Mouse (Mus musculus) hindbrain, embryonic 14.5 days (tissue): ENCODE data around the gene Ceacam19. TPM values are rescaled to one million over a fixed set of nuclear protein-coding genes. Genes with fewer than 3 reads are reported as not detected.
A peak's percentile ranks its signal among the peaks of the same experiment; 100 is the strongest.

Experiments
- ATAC-seq: fragments of 200-750 bp; cut with Nextera tagmentation; 2 replicates; pipeline ENCODE4 v1.8.0; 2017; ENCODE audit warnings: moderate number of reproducible peaks, mild to moderate bottlenecking, moderate TSS enrichment, moderate library complexity; ENCODE audit not compliant: low FRiP score
- DNase-seq: peaks from one replicate; pipeline ENCODE4 v3.0.0-alpha.2; 2015; ENCODE audit warnings: low spot score
- H3K27ac ChIP-seq: fragments of 300-500 bp; sonication (generic); 2 replicates; pipeline ENCODE4 v1.5.1; 2014; ENCODE audit warnings: mild to moderate bottlenecking, moderate library complexity
- H3K27me3 ChIP-seq: fragments of 300-500 bp; sonication (generic); 2 replicates; pipeline ENCODE4 v1.6.1; 2014; ENCODE audit warnings: mild to moderate bottlenecking, low read length, mixed read lengths; ENCODE audit not compliant: control insufficient read depth, insufficient read depth
- H3K36me3 ChIP-seq: fragments of 300-500 bp; sonication (generic); replicated peaks from 2 replicates; pipeline ENCODE4 v1.6.1; 2014; ENCODE audit not compliant: control insufficient read depth, insufficient read depth
- H3K4me1 ChIP-seq: fragments of 300-500 bp; sonication (generic); replicated peaks from 2 replicates; pipeline ENCODE4 v1.6.1; 2014; ENCODE audit warnings: antibody characterized with exemption, low read length, mixed read lengths; ENCODE audit not compliant: control insufficient read depth, insufficient read depth
- H3K4me2 ChIP-seq: fragments of 300-500 bp; sonication (generic); replicated peaks from 2 replicates; pipeline ENCODE4 v1.6.1; 2014; ENCODE audit warnings: mild to moderate bottlenecking, moderate library complexity
- H3K4me3 ChIP-seq: fragments of 300-500 bp; sonication (generic); replicated peaks from 2 replicates; pipeline ENCODE4 v1.5.1; 2014; ENCODE audit warnings: mild to moderate bottlenecking, low read length
- H3K9ac ChIP-seq: fragments of 300-500 bp; sonication (generic); 2 replicates; pipeline ENCODE4 v1.6.1; 2014
- H3K9me3 ChIP-seq: fragments of 300-500 bp; sonication (generic); 2 replicates; pipeline ENCODE4 v1.6.1; 2016; ENCODE audit warnings: low read length; ENCODE audit not compliant: control insufficient read depth
- WGBS: fragments of 180-500 bp; shearing (Covaris S2); extraction: QIAGEN DNeasy Blood & Tissue Kit; methylation state at CpG from one replicate; pipeline ENCODE4 v1.1.7; 2014; 5-methylcytosine and 5-hydroxymethylcytosine counted together
- polyA plus RNA-seq: library from polyadenylated mRNA; unstranded; fragments of >200 nt; fragmentation: Nextera tagmentation; extraction: Ambion mirVana; gene quantifications from 2 replicates; pipeline ENCODE4 v1.2.1, GENCODE M21; 2014

Ceacam19 gene
- polyA plus RNA-seq, 1 experiment from 2014 or later, result not detected

DNA sequence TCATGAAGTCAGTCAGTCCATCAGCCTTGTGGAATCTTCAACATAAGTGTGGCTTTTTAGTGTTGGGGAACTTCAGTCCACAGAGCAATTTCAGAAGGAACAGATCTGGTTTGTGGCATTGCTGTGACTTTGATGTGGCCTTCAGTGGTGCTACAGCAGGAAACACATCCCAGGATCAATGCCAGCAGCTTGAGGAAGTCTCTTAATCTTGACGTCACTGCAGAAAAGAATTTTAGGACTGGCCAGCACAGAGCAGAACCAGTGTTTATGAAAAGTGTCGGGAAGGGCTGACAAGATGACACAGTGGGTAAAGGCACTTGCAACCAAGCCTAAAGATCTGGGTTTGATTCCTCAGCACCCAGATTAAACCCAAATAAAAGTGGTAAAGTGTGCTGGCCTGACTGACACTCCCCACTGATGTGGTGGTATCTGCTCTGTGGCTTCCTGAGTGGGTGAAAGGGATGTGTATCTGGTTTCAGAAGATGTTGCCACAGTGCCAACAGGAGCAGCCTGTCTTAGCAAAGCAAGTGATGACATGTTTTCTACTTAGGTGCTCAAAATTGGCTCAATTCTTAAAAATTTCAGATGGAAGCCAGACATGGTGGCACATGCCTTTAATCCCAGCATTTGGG, 39.2 kb upstream of the Ceacam19 start:
- H3K27me3 ChIP-seq, result no peaks in the 10 kb centered on the region
- no peaks in the 10 kb centered on the region; the same call in 1 of the 2 replicates for H3K4me1 ChIP-seq
- whole genome bisulfite sequencing, result 79% methylated on average over 2 of the region's 2 CpGs
- no peak overlapping the region for H3K27ac ChIP-seq
- H3K4me3 ChIP-seq, result no peak overlapping the region
- no peak for DNase-seq
- H3K4me2 ChIP-seq, result no peak overlapping the region
- no peak for ATAC-seq
- H3K9ac ChIP-seq, result no peak overlapping the region
- no peaks in the 10 kb centered on the region for H3K36me3 ChIP-seq
- no peaks in the 10 kb centered on the region for H3K9me3 ChIP-seq

DNA sequence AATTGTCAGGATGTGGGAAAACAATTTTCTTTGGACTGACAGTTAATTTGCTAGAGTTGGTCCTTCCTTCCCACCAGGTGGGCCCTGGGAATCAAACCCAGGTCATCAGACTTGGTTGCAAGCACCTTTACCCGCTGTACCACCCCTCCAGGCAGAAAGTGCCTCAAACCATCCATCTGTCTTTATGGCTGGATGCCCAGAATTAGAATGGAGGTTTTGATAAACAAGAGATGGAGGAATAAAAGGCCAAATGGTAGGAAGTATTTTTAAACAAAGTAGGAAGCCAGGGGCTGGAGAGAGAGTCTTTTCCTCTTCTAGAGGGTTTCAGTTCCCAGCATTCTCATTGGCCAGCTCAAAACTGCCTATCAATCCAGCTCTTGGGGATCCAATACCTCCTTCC, 37.6 kb upstream of the Ceacam19 start:
- no peak for ATAC-seq
- WGBS, result 73% methylated on average over 1 of the region's 1 CpGs
- Histone ChIP-seq H3K4me1 (no peaks in the 10 kb centered on the region; the same call in 1 of the 2 replicates), H3K27me3 (no peaks in the 10 kb centered on the region), H3K4me3 (no peak overlapping the region), H3K27ac (no peak overlapping the region), H3K36me3 (no peaks in the 10 kb centered on the region), H3K9ac (no peak overlapping the region), H3K9me3 (no peaks in the 10 kb centered on the region), H3K4me2 (no peak overlapping the region)
- DNase-seq, result no peak

DNA sequence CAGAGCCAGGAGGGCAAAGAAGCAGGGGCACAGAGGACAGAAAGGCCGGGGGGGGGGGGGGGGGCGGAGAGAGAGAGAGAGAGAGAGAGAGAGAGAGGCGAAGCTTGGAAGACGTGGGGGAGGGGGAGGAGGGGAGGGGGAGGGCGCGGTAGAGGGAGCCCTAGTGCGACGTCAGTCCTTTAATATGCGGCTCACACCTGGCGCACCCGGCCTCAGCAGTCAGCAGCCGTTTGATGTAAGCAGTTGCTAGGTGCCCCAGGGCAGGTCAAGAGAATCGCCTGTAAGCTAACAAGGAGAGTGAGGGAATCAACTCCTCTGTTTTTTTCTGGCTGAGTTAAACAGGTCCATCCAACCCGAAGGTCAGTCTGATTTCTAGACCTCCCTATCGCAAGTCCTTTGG, 36.0 kb upstream of the Ceacam19 start:
- Histone ChIP-seq H3K4me3 (no peak overlapping the region), H3K9ac (no peak overlapping the region), H3K4me1 (peaks cover 4% of the 10 kb centered on the region), H3K27me3 (no peaks in the 10 kb centered on the region), H3K27ac (no peak overlapping the region), H3K4me2 (0 out of 2 replicates have a peak overlapping the region, but pooled peaks have one; percentile 19), H3K9me3 (no peaks in the 10 kb centered on the region), H3K36me3 (no peaks in the 10 kb centered on the region)
- ATAC-seq (no peak), DNase-seq (no peak)
- 25% methylated on average over 9 of the region's 15 CpGs for WGBS

DNA sequence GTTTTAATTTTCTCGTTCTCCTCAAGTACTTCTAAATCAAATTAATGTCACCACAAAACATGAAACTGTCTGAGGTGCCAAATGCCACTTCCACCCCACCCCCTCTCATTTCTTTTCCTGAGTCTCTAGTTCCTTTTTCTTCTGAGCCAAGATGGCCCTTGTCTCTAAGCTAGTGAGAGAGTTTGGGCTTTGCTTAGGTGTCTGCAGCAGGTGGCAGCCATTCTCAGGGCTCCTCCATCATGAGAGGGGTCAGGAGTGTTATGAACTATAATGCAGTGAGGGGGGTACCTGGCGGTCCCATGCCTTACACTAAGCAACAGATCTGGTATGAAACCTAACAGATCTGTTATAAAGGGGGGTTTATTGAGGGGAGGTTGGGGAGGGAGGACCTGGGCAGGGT, 35.6 kb upstream of the Ceacam19 start:
- WGBS, result 42% methylated on average over 2 of the region's 2 CpGs
- Histone ChIP-seq H3K4me3 (no peak overlapping the region), H3K9ac (no peak overlapping the region), H3K36me3 (peaks cover 3% of the 10 kb centered on the region; the same call in 1 of the 2 replicates), H3K27ac (no peak overlapping the region), H3K4me2 (no peak overlapping the region), H3K27me3 (no peaks in the 10 kb centered on the region), H3K9me3 (no peaks in the 10 kb centered on the region), H3K4me1 (peaks cover 4% of the 10 kb centered on the region)
- DNase-seq, result no peak
- no peak for ATAC-seq

DNA sequence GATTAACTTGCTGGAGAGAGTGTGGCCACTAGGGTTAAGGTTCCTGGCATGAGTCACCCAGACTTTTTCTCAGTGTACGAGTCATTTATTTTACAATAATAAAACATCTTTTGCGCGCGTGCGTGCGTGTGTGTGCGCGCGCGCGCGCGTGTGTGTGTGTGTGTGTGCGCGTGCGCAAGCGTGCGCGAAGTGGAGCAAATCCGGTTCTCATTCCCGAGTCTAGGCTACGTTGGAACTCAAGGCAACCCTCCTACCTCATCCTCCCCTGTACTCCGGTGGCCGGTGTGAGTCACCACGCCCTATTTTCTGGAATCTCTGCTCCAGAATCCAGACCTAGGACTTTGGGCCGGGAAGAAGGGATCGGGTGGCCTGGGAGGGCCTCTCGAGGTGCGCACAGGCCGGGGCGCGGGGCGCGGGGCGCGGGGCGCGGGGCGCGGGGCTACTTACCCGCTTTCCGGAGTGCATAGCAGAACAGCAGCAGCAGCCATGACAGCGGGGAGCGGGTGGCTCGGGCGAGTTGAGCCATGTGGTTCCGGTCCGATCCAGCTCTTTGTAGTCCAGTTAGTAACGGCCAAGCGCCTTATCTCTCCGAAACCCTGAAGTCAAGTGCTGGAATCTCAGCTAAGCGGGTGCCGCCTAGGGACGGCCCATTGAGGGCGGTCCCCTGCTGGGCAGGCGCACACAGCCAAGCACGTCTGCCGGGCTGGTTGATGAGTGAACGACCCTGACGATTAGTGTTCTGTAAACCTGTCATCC, 32.9 kb upstream of the Ceacam19 start, which contains the start of gene Pvr:
TSS of gene Pvr (minus strand) at position 655 of the 756 bp plus-strand sequence.
- peaks cover 19% of the 10 kb centered on the region for H3K36me3 ChIP-seq
- peak within 1 kb of the TSS; percentile 85 for H3K9ac ChIP-seq
- H3K4me3 ChIP-seq, result peak within 1 kb of the TSS; percentile 70
- WGBS, result 1% methylated on average over 60 of the region's 60 CpGs
- H3K4me1 ChIP-seq, result peaks cover 4% of the 10 kb centered on the region
- peak within 1 kb of the TSS; percentile 67 for H3K4me2 ChIP-seq
- peak within 1 kb of the TSS; percentile 91 for H3K27ac ChIP-seq
- DNase-seq (peak; percentile 81), ATAC-seq (peak; percentile 89)
- no peaks in the 10 kb centered on the region for H3K9me3 ChIP-seq
- H3K27me3 ChIP-seq, result no peaks in the 10 kb centered on the region

DNA sequence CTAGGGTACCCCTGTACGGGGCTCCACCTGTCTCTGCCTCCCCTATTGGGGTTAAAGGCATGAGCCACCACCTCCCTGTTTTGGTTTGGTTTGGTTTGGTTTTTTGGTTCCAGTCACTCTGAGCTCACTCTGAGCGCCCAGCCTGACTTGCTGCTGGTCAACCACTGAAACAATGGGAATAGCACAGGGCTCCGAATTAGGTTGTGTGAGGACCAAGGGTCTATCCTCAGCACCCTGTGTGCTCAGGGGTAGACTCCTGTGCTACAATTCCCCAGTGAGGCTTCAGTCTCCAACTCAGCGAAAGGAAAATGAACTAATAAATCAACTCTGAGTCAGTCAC, 32.4 kb upstream of the Ceacam19 start:
- WGBS, result 38% methylated on average over 4 of the region's 4 CpGs
- ATAC-seq, result peak; percentile 39

DNA sequence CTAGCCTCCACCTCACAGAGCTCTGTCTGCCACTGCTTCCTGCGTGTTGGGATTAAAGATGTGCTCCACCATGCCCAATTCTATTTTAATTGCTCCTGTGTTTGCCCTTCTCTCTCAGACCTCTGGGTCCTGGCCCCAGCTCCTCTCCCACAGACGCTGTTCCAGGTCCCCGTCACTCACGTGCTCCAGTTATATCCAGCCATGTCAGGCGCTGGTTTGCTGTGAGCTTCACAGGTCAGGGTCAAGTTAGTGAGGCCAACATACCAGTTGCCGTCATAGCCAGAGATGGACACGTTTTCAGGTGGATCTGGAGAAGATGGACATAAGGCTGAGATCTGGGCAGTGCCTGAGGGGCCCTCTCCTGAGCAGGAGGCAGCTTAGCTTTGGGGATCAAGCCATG, 26.8 kb upstream of the Ceacam19 start:
- Histone ChIP-seq H3K27ac (no peak overlapping the region), H3K4me3 (no peak overlapping the region), H3K4me1 (no peaks in the 10 kb centered on the region), H3K9ac (no peak overlapping the region), H3K36me3 (peaks cover 26% of the 10 kb centered on the region), H3K9me3 (no peaks in the 10 kb centered on the region), H3K27me3 (no peaks in the 10 kb centered on the region), H3K4me2 (no peak overlapping the region)
- ATAC-seq, result no peak
- DNase-seq, result no peak
- WGBS, result 97% methylated on average over 7 of the region's 7 CpGs

More for the DNA sequence above, 32.4 kb upstream of the Ceacam19 start:
- H3K9ac ChIP-seq, result peak overlapping the region; percentile 85
- no peak for DNase-seq
- H3K4me2 ChIP-seq, result peak overlapping the region; percentile 67
- H3K27ac ChIP-seq, result peak overlapping the region; percentile 91
- H3K36me3 ChIP-seq, result peaks cover 22% of the 10 kb centered on the region
- no peaks in the 10 kb centered on the region for H3K27me3 ChIP-seq
- peaks cover 4% of the 10 kb centered on the region for H3K4me1 ChIP-seq
- H3K9me3 ChIP-seq, result no peaks in the 10 kb centered on the region
- peak overlapping the region; percentile 70 for H3K4me3 ChIP-seq

DNA sequence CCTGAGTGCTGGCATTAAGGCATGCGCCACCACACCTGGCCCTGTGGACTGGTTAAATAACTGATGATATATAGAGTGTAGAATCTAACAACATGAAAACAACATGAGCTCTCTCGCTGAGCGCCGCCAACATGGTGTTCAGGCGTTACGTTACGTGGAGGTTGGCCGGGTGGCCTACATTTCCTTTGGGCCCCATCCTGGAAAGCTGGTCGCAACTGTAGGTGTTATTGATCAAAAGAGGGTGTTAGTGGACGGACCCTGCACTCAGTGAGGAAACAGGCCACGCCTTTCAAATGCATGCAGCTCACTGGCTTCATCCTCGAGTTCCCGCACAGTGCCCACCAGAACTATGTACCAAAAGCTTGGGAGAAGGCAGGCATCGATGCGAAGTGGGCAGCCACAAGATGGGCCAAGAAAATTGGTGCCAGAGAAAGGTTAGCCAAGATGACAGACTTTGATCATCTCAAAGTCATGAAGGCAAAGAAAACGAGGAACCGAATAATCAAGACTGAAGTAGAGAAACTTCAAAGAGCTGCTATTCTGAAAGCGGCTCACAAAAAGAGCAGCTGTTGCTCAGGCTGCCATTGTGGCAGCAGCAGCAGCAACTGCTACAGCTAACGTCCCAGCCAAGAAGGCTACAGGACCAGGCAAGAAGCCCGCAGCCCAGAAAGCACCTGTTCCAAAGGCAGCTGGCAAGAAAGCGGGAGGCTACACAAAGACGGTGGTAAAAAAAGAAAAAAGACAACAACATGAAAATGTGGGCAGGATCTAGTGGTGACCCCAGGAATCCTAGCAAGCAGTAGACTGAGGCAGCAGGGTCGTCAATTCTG, 24.1 kb upstream of the Ceacam19 start:
- ATAC-seq, result no peak
- Histone ChIP-seq H3K4me3 (no peak overlapping the region), H3K36me3 (peaks cover 31% of the 10 kb centered on the region), H3K27me3 (no peaks in the 10 kb centered on the region), H3K27ac (no peak overlapping the region), H3K9ac (no peak overlapping the region), H3K4me2 (no peak overlapping the region), H3K4me1 (no peaks in the 10 kb centered on the region), H3K9me3 (no peaks in the 10 kb centered on the region)
- WGBS, result 86% methylated on average over 23 of the region's 23 CpGs
- DNase-seq, result no peak

DNA sequence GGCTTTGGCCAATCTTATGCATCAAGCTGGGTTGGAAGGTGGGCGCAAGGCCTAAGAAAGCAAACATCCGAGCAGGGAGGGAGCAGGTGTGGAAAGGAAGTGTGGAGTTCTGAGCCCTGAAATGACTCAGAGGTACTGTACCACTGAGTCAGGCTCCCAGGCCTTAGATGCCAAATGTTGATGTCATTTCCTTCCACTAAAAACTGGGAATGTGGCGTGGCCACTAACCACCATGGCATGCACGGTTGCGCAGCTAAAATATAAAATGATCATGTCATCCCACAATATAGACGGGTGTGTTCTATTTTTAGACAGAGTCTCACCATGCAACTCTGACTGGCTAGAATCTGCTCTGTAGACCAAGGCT, 23.5 kb upstream of the Ceacam19 start:
- Histone ChIP-seq H3K36me3 (peaks cover 30% of the 10 kb centered on the region), H3K4me2 (no peak overlapping the region), H3K4me3 (no peak overlapping the region), H3K27ac (no peak overlapping the region), H3K4me1 (no peaks in the 10 kb centered on the region), H3K9ac (no peak overlapping the region), H3K27me3 (no peaks in the 10 kb centered on the region), H3K9me3 (0 out of 2 replicates have a peak, but pooled peaks cover 3% of the 10 kb centered on the region)
- DNase-seq (no peak), ATAC-seq (no peak)
- WGBS, result 90% methylated on average over 6 of the region's 6 CpGs
